In genomic region chr9:69362766-69363165, GRCm38 (mm10) we compare ENCODE assay signal across 12 mouse cellular contexts.
"Had no signal": no experiment of that assay in that cellular context is flagged by ENCODE, and none has a peak within 500 bp of the region (broad histone marks: within the 10 kb centered on the region; RNA-seq: fewer than 3 reads in every experiment).

No protein-coding gene starts in this region.

- H3K36me3 ChIP-seq: limb, embryonic 10.5 days; liver, embryonic 15.5 days; midbrain, embryonic 10.5 days; midbrain, embryonic 15.5 days; neural tube, embryonic 12.5 days had no signal

- DNase-seq: kidney, postnatal 25 days; lung, embryonic 14.5 days; lung, postnatal 10 days; lung, postnatal 4 days; spleen, adult 18-20 months; thymus, postnatal 36 days had no signal

- H3K4me1 ChIP-seq: liver, embryonic 15.5 days; neural tube, embryonic 12.5 days had no signal

- H3K27me3 ChIP-seq: liver, embryonic 15.5 days; midbrain, embryonic 15.5 days; neural tube, embryonic 12.5 days had no signal

- H3K27ac ChIP-seq: left cerebral cortex, adult 2 months; limb, embryonic 10.5 days; liver, embryonic 15.5 days; midbrain, embryonic 10.5 days; midbrain, embryonic 15.5 days; neural tube, embryonic 12.5 days had no signal

- H3K4me3 ChIP-seq: left cerebral cortex, adult 2 months; limb, embryonic 10.5 days; liver, embryonic 15.5 days; midbrain, embryonic 10.5 days; midbrain, embryonic 15.5 days; neural tube, embryonic 12.5 days had no signal
